Mouse (Mus musculus) MEL (cell line): ENCODE data around the gene Pdcl2.

Source experiments
- CTCF ChIP-seq, 3 experiments: IDR thresholded peaks in 2 of 3; conservative IDR thresholded peaks in 1 of 3; 2 replicates each; pipeline ENCODE4 v1.5.1; 2011 to 2012; ENCODE audit warnings: low read length in 3 of 3, low read depth in 2 of 3, mild to moderate bottlenecking in 2 of 3, improper control_type of control experiment in 1 of 3, inconsistent platforms in 1 of 3, mixed read lengths in 1 of 3, moderate library complexity in 1 of 3; ENCODE audit not compliant: control insufficient read depth in 1 of 3, insufficient read depth in 1 of 3, poor library complexity in 1 of 3, severe bottlenecking in 1 of 3
- EP300 ChIP-seq, 2 experiments: IDR thresholded peaks; 2 replicates each; pipeline ENCODE4 v1.6.1; 2011; ENCODE audit warnings: improper control_type of control experiment in 2 of 2, low read length in 2 of 2, low read depth in 1 of 2, mild to moderate bottlenecking in 1 of 2
- GATA1 ChIP-seq: IDR thresholded peaks from 2 replicates; pipeline ENCODE4 v1.6.1; 2011; ENCODE audit warnings: low read depth, low read length, improper control_type of control experiment
- NELFE ChIP-seq: IDR thresholded peaks from 2 replicates; pipeline ENCODE4 v1.6.1; 2011; ENCODE audit warnings: low read depth, low read length, improper control_type of control experiment
- POLR2A ChIP-seq, 2 experiments: IDR thresholded peaks; 2 replicates each; pipeline ENCODE4 v1.6.1; 2011 to 2012; ENCODE audit warnings: low read length in 2 of 2, mild to moderate bottlenecking in 2 of 2, control low read depth in 1 of 2, improper control_type of control experiment in 1 of 2, low read depth in 1 of 2, moderate library complexity in 1 of 2; ENCODE audit not compliant: control insufficient read depth in 1 of 2, insufficient read depth in 1 of 2, poor library complexity in 1 of 2
- RAD21 ChIP-seq: IDR thresholded peaks from 2 replicates; pipeline ENCODE4 v1.6.1; 2011; ENCODE audit warnings: mild to moderate bottlenecking, low read depth, low read length, improper control_type of control experiment
- SIN3A ChIP-seq: IDR thresholded peaks from 2 replicates; pipeline ENCODE4 v1.6.1; 2012; ENCODE audit warnings: low read length, improper control_type of control experiment, inconsistent platforms
- USF1 ChIP-seq: IDR thresholded peaks from 2 replicates; pipeline ENCODE4 v1.6.1; 2014; ENCODE audit warnings: low read depth, mild to moderate bottlenecking, inconsistent platforms, low read length, improper control_type of control experiment, moderate library complexity
- ZKSCAN1 ChIP-seq: IDR thresholded peaks from 2 replicates; pipeline ENCODE4 v1.6.1; 2012; ENCODE audit warnings: low read depth, mild to moderate bottlenecking, inconsistent platforms, low read length, improper control_type of control experiment, moderate library complexity
- ZNF384 ChIP-seq: IDR thresholded peaks from 2 replicates; pipeline ENCODE4 v1.6.1; 2012; ENCODE audit warnings: low read depth, mild to moderate bottlenecking, inconsistent platforms, low read length, improper control_type of control experiment

- TF ChIP-seq POLR2A (IDR thresholded peaks at IDR 0.05; ENCODE audit: control insufficient read depth in 1 of 2, insufficient read depth in 1 of 2, low read depth in 1 of 2, low read length in 2 of 2, poor library complexity in 1 of 2): no peak; a peak in 1 of 4 replicates
- no peak for TF ChIP-seq SIN3A
- no peak for TF ChIP-seq CTCF (IDR thresholded peaks at IDR 0.05 in 2 of 3, conservative IDR thresholded peaks at IDR 0.05 in 1 of 3; ENCODE audit: control insufficient read depth in 1 of 3, insufficient read depth in 1 of 3, low read depth in 2 of 3, low read length in 3 of 3, poor library complexity in 1 of 3, severe bottlenecking in 1 of 3)
- no peak for TF ChIP-seq ZNF384
- no peak for TF ChIP-seq ZKSCAN1
- no peak for TF ChIP-seq USF1
- no peak for TF ChIP-seq RAD21
- no peak for TF ChIP-seq GATA1
- TF ChIP-seq EP300 (IDR thresholded peaks at IDR 0.05; ENCODE audit: low read depth in 1 of 2, low read length in 2 of 2): no peak
- TF ChIP-seq NELFE: no peak
Observed at GRCm38 (mm10) chr5:76303745-76304451, 27.1 kb downstream of the Pdcl2 start.
